Mouse (Mus musculus) small intestine, adult 2 months (tissue): Measurements from ENCODE around the gene Wfdc21. TPM values are rescaled to one million over a fixed set of nuclear protein-coding genes. Genes with fewer than 3 reads are reported as not detected.

Experiments used
- H3K27ac ChIP-seq: fragments of 200-500 bp; 2 replicates; pipeline ENCODE4 v1.5.1; 2012; ENCODE audit warnings: low read depth, low read length, control low read depth, inconsistent platforms; ENCODE audit not compliant: insufficient read depth
- H3K27me3 ChIP-seq: fragments of 200-500 bp; 2 replicates; pipeline ENCODE4 v1.6.1; 2012; ENCODE audit warnings: mild to moderate bottlenecking, moderate library complexity, low read length, inconsistent platforms; ENCODE audit not compliant: control insufficient read depth, insufficient read depth
- H3K36me3 ChIP-seq: fragments of 200-500 bp; 2 replicates; pipeline ENCODE4 v1.6.1; 2012; ENCODE audit warnings: mild to moderate bottlenecking, low read length, control low read depth, inconsistent platforms; ENCODE audit not compliant: control insufficient read depth, insufficient read depth
- H3K4me1 ChIP-seq: fragments of 200-500 bp; 2 replicates; pipeline ENCODE4 v1.6.1; 2012; ENCODE audit warnings: low read length, inconsistent platforms, mixed read lengths; ENCODE audit not compliant: control insufficient read depth, insufficient read depth, insufficient read length
- H3K4me3 ChIP-seq: fragments of 200-500 bp; 2 replicates; pipeline ENCODE4 v1.5.1; 2012; ENCODE audit warnings: low read depth, mild to moderate bottlenecking, control low read depth, inconsistent platforms, low read length, moderate library complexity
- CTCF ChIP-seq: fragments of 200-500 bp; IDR thresholded peaks from 2 replicates; pipeline ENCODE4 v1.5.1; 2012; ENCODE audit warnings: low read depth, mild to moderate bottlenecking, control low read depth, inconsistent platforms, low read length, moderate library complexity, mixed read lengths; ENCODE audit not compliant: insufficient replicate concordance, insufficient read length; ENCODE audit errors: extremely low read depth
- POLR2A ChIP-seq: fragments of 200-500 bp; IDR thresholded peaks from 2 replicates; pipeline ENCODE4 v1.6.1; 2012; ENCODE audit warnings: low read depth, mild to moderate bottlenecking, control low read depth, inconsistent platforms, low read length, moderate library complexity
- WGBS: fragments of 180-500 bp; shearing (Covaris S2); methylation state at CpG from one replicate; pipeline ENCODE4 v1.1.7; 2018; 5-methylcytosine and 5-hydroxymethylcytosine counted together
- polyA plus RNA-seq: library from polyadenylated mRNA; depleted of rRNA; stranded (reverse); fragments of >200 nt; gene quantifications from 2 replicates; pipeline ENCODE4 v1.2.3, GENCODE M21; 2012; rRNA removed

Gene Wfdc21
- 0.86 TPM in 1 of 2 replicates, not detected in the other for polyA plus RNA-seq

- Histone ChIP-seq H3K27me3 (no peaks in the 10 kb centered on the region), H3K36me3 (no peaks in the 10 kb centered on the region), H3K27ac (no peak within 1 kb of the TSS), H3K4me3 (no peak within 1 kb of the TSS), H3K4me1 (peaks cover 10% of the 10 kb centered on the region)
- TF ChIP-seq POLR2A (no peak), CTCF (no peak)
- WGBS = 75% methylated on average over 5 of the region's 5 CpGs
Measured at GRCm38 (mm10) chr11:83746681-83747080, at the start of gene Wfdc21. Gene Wfdc21, plus strand, starts transcription at chr11:83746940.

- Histone ChIP-seq H3K36me3 (no peaks in the 10 kb centered on the region), H3K27ac (no peak within 1 kb of the TSS), H3K4me1 (no peaks in the 10 kb centered on the region), H3K27me3 (no peaks in the 10 kb centered on the region), H3K4me3 (no peak within 1 kb of the TSS)
- TF ChIP-seq CTCF (no peak), POLR2A (no peak)
- 0% methylated on average over 1 of the region's 1 CpGs for WGBS
Measured at GRCm38 (mm10) chr11:83703705-83704104, 43.0 kb upstream of the Wfdc21 start, which contains the start of gene Wfdc17. Gene Wfdc17, plus strand, starts transcription at chr11:83703991.

- TF ChIP-seq POLR2A = no peak
- TF ChIP-seq CTCF = no peak
- no peaks in the 10 kb centered on the region for H3K27me3 ChIP-seq
- WGBS = 40% methylated on average over 4 of the region's 4 CpGs
Measured at GRCm38 (mm10) chr11:83708715-83709114, 38.0 kb upstream of the Wfdc21 start, which contains the start of gene Wfdc18. Gene Wfdc18, plus strand, starts transcription at chr11:83709015.

GRCm38 (mm10) chr11:83709683-83710082 is 37.1 kb upstream of the Wfdc21 start:
- 90% methylated on average over 5 of the region's 5 CpGs for WGBS
- no peaks in the 10 kb centered on the region for H3K27me3 ChIP-seq
- H3K4me1 ChIP-seq = no peaks in the 10 kb centered on the region
- no peak overlapping the region for H3K4me3 ChIP-seq
- no peak overlapping the region for H3K27ac ChIP-seq
- no peak for TF ChIP-seq CTCF
- TF ChIP-seq POLR2A = no peak
- H3K36me3 ChIP-seq = no peaks in the 10 kb centered on the region

More at GRCm38 (mm10) chr11:83708715-83709114, 38.0 kb upstream of the Wfdc21 start, which contains the start of gene Wfdc18:
- no peak within 1 kb of the TSS for H3K27ac ChIP-seq
- no peak within 1 kb of the TSS for H3K4me3 ChIP-seq
- H3K4me1 ChIP-seq = no peaks in the 10 kb centered on the region
- no peaks in the 10 kb centered on the region for H3K36me3 ChIP-seq

- Histone ChIP-seq H3K36me3 (no peaks in the 10 kb centered on the region), H3K4me1 (no peaks in the 10 kb centered on the region), H3K27me3 (no peaks in the 10 kb centered on the region), H3K4me3 (no peak overlapping the region), H3K27ac (no peak overlapping the region)
- WGBS = 23% methylated on average over 1 of the region's 1 CpGs
- TF ChIP-seq POLR2A (no peak), CTCF (no peak)
Measured at GRCm38 (mm10) chr11:83712671-83713070, 34.1 kb upstream of the Wfdc21 start.

- WGBS = 66% methylated on average over 2 of the region's 2 CpGs
- H3K36me3 ChIP-seq = no peaks in the 10 kb centered on the region
- H3K27ac ChIP-seq = no peak overlapping the region
- H3K4me3 ChIP-seq = no peak overlapping the region
- TF ChIP-seq CTCF (no peak), POLR2A (no peak)
- H3K27me3 ChIP-seq = no peaks in the 10 kb centered on the region
- no peaks in the 10 kb centered on the region for H3K4me1 ChIP-seq
Measured at GRCm38 (mm10) chr11:83713925-83714324, 32.8 kb upstream of the Wfdc21 start.

- WGBS = 52% methylated on average over 6 of the region's 6 CpGs
- Histone ChIP-seq H3K36me3 (no peaks in the 10 kb centered on the region), H3K4me3 (no peak overlapping the region), H3K27me3 (no peaks in the 10 kb centered on the region), H3K27ac (no peak overlapping the region), H3K4me1 (no peaks in the 10 kb centered on the region)
- TF ChIP-seq POLR2A (no peak), CTCF (no peak)
Measured at GRCm38 (mm10) chr11:83717042-83717665, 29.6 kb upstream of the Wfdc21 start.
